Mouse (Mus musculus) stomach, postnatal 0 days (tissue): ENCODE measurements around the gene Phf12. TPM values are rescaled to one million over a fixed set of nuclear protein-coding genes. Genes with fewer than 3 reads are reported as not detected.

ENCODE experiments used
- ATAC-seq: fragments of 200-750 bp; cut with Nextera tagmentation; 2 replicates; pipeline ENCODE4 v1.8.0; 2017; ENCODE audit not compliant: low FRiP score, low TSS enrichment
- DNase-seq: peaks from one replicate; pipeline ENCODE4 v3.0.0-alpha.2; 2016; ENCODE audit warnings: low spot score
- H3K27ac ChIP-seq: fragments of 300-500 bp; sonication (generic); replicated peaks from 2 replicates; pipeline ENCODE4 v1.5.1; 2014; ENCODE audit warnings: mild to moderate bottlenecking, control low read depth
- H3K27me3 ChIP-seq: fragments of 300-500 bp; sonication (generic); 2 replicates; pipeline ENCODE4 v1.6.1; 2014; ENCODE audit warnings: low read length; ENCODE audit not compliant: control insufficient read depth, insufficient read depth
- H3K36me3 ChIP-seq: fragments of 300-500 bp; sonication (generic); 2 replicates; pipeline ENCODE4 v1.6.1; 2014; ENCODE audit warnings: low read length, mixed read lengths; ENCODE audit not compliant: control insufficient read depth, insufficient read depth
- H3K4me1 ChIP-seq: fragments of 300-500 bp; sonication (generic); replicated peaks from 2 replicates; pipeline ENCODE4 v1.6.1; 2014; ENCODE audit warnings: antibody characterized with exemption; ENCODE audit not compliant: control insufficient read depth, insufficient read depth
- H3K4me2 ChIP-seq: fragments of 300-500 bp; sonication (generic); replicated peaks from 2 replicates; pipeline ENCODE4 v1.6.1; 2014; ENCODE audit warnings: low read depth, mild to moderate bottlenecking, control low read depth, moderate library complexity
- H3K4me3 ChIP-seq: fragments of 300-500 bp; sonication (generic); 2 replicates; pipeline ENCODE4 v1.5.1; 2014; ENCODE audit warnings: low read depth, low read length, control low read depth
- H3K9ac ChIP-seq: fragments of 300-500 bp; sonication (generic); 2 replicates; pipeline ENCODE4 v1.6.1; 2014; ENCODE audit warnings: mild to moderate bottlenecking, low read length, control low read depth, mixed read lengths
- H3K9me3 ChIP-seq: fragments of 300-500 bp; sonication (generic); 2 replicates; pipeline ENCODE4 v1.6.1; 2016; ENCODE audit warnings: low read length; ENCODE audit not compliant: control insufficient read depth
- CTCF ChIP-seq: IDR thresholded peaks from 2 replicates; pipeline ENCODE4 v1.5.1; 2016; ENCODE audit warnings: antibody characterized with exemption, low read depth, mild to moderate bottlenecking, moderate library complexity
- EP300 ChIP-seq: optimal IDR thresholded peaks from 2 replicates; pipeline ENCODE3; 2016; ENCODE audit warnings: antibody characterized with exemption
- WGBS: fragments of 180-500 bp; shearing (Covaris S2); extraction: QIAGEN DNeasy Blood & Tissue Kit; methylation state at CpG from one replicate; pipeline ENCODE4 v1.1.7; 2014; 5-methylcytosine and 5-hydroxymethylcytosine counted together
- polyA plus RNA-seq: library from polyadenylated mRNA; unstranded; fragments of >200 nt; fragmentation: Nextera tagmentation; extraction: Ambion mirVana; gene quantifications from 2 replicates; pipeline ENCODE4 v1.2.1, GENCODE M21; 2015

The Phf12 gene
- polyA plus RNA-seq, 1 experiment from 2014 or later: 5.3 TPM

GRCm38 (mm10) chr11:78067566-78067965 is 85.0 kb downstream of the Phf12 start:
- no peaks in the 10 kb centered on the region for H3K4me1 ChIP-seq
- WGBS: 63% methylated on average over 5 of the region's 5 CpGs
- no peaks in the 10 kb centered on the region for H3K36me3 ChIP-seq
- DNase-seq (no peak), ATAC-seq (no peak)
- no peak overlapping the region for H3K4me3 ChIP-seq
- H3K27ac ChIP-seq: no peak overlapping the region
- H3K9ac ChIP-seq: no peak overlapping the region
- TF ChIP-seq EP300 (no peak), CTCF (no peak)
- no peaks in the 10 kb centered on the region for H3K9me3 ChIP-seq
- H3K27me3 ChIP-seq: no peaks in the 10 kb centered on the region
- no peak overlapping the region for H3K4me2 ChIP-seq

- no peak for DNase-seq
Observed at GRCm38 (mm10) chr11:78069130-78069529, 86.6 kb downstream of the Phf12 start.

GRCm38 (mm10) chr11:78069646-78070045 is 87.1 kb downstream of the Phf12 start:
- no peak overlapping the region for H3K4me3 ChIP-seq
- no peak overlapping the region for H3K27ac ChIP-seq
- WGBS: 69% methylated on average over 6 of the region's 6 CpGs
- no peaks in the 10 kb centered on the region for H3K9me3 ChIP-seq
- no peaks in the 10 kb centered on the region for H3K27me3 ChIP-seq
- no peak for TF ChIP-seq CTCF
- no peak for TF ChIP-seq EP300
- no peaks in the 10 kb centered on the region for H3K4me1 ChIP-seq
- peaks cover 13% of the 10 kb centered on the region for H3K36me3 ChIP-seq
- ATAC-seq (0 out of 2 replicates have a peak, but pooled peaks have one; percentile 33), DNase-seq (no peak)
- H3K9ac ChIP-seq: no peak overlapping the region; the same call in 1 of the 2 replicates
- H3K4me2 ChIP-seq: no peak overlapping the region

More at GRCm38 (mm10) chr11:78069130-78069529, 86.6 kb downstream of the Phf12 start:
- ATAC-seq: no peak
- WGBS: 69% methylated on average over 5 of the region's 5 CpGs
- Histone ChIP-seq H3K4me1 (no peaks in the 10 kb centered on the region), H3K36me3 (peaks cover 8% of the 10 kb centered on the region), H3K9me3 (no peaks in the 10 kb centered on the region), H3K9ac (no peak overlapping the region), H3K27ac (no peak overlapping the region), H3K4me2 (no peak overlapping the region), H3K27me3 (no peaks in the 10 kb centered on the region), H3K4me3 (no peak overlapping the region)
- no peak for TF ChIP-seq CTCF
- no peak for TF ChIP-seq EP300

- Histone ChIP-seq H3K4me3 (no peak overlapping the region), H3K9ac (no peak overlapping the region), H3K36me3 (peaks cover 24% of the 10 kb centered on the region), H3K4me2 (no peak overlapping the region), H3K27ac (no peak overlapping the region), H3K27me3 (no peaks in the 10 kb centered on the region), H3K4me1 (no peaks in the 10 kb centered on the region), H3K9me3 (no peaks in the 10 kb centered on the region)
- ATAC-seq: no peak
- TF ChIP-seq CTCF (no peak), EP300 (no peak)
- no peak for DNase-seq
- WGBS: 78% methylated on average over 5 of the region's 5 CpGs
Observed at GRCm38 (mm10) chr11:78071938-78072337, 89.4 kb downstream of the Phf12 start.

GRCm38 (mm10) chr11:78072425-78073130 is 90.0 kb downstream of the Phf12 start:
- Histone ChIP-seq H3K9ac (no peak overlapping the region; the same call in 1 of the 2 replicates), H3K27ac (no peak overlapping the region), H3K9me3 (no peaks in the 10 kb centered on the region), H3K4me1 (no peaks in the 10 kb centered on the region), H3K4me2 (no peak overlapping the region), H3K4me3 (no peak overlapping the region), H3K27me3 (no peaks in the 10 kb centered on the region), H3K36me3 (peaks cover 24% of the 10 kb centered on the region)
- ATAC-seq: no peak
- TF ChIP-seq EP300: no peak
- no peak for TF ChIP-seq CTCF
- no peak for DNase-seq
- 21% methylated on average over 6 of the region's 6 CpGs for WGBS

GRCm38 (mm10) chr11:78073577-78074276 is 91.2 kb downstream of the Phf12 start:
- TF ChIP-seq EP300 (no peak), CTCF (no peak)
- Histone ChIP-seq H3K9ac (no peak overlapping the region), H3K27ac (no peak overlapping the region), H3K4me1 (no peaks in the 10 kb centered on the region), H3K9me3 (no peaks in the 10 kb centered on the region), H3K27me3 (no peaks in the 10 kb centered on the region), H3K36me3 (peaks cover 24% of the 10 kb centered on the region), H3K4me2 (no peak overlapping the region), H3K4me3 (no peak overlapping the region)
- no peak for ATAC-seq
- 97% methylated on average over 9 of the region's 9 CpGs for WGBS
- DNase-seq: no peak
